Mouse (Mus musculus): ENCODE measurements at regions not wholly inside any gene's neighbourhood (a gene's known extent, or its start where the extent isn't known, plus 50 kb on each side); places are given as distances from the start of the nearest gene placed in this dataset.

DNA sequence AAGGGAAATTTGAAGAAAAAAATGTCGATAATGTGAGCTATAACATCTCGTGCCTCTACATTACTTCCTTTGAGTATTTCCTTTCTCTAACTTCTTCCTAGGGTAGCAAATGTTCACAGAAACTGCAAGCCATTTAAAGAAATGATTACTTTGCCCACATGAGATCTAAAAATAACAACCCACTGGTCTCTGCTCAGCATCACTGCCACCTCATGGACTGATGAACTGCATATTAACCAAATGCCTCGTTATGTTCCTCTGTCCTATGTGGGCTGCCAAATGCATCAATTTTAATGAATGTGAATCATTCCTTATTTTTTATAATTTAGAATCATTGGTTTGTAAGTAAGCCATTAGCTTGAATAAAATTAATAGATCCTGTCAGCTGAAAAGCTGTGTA is 590.0 kb upstream of the Nr3c2 start:
- H3K9me3 ChIP-seq (ENCODE audit: low read length): no peaks in the 10 kb centered on the region
- no peak for ATAC-seq

DNA sequence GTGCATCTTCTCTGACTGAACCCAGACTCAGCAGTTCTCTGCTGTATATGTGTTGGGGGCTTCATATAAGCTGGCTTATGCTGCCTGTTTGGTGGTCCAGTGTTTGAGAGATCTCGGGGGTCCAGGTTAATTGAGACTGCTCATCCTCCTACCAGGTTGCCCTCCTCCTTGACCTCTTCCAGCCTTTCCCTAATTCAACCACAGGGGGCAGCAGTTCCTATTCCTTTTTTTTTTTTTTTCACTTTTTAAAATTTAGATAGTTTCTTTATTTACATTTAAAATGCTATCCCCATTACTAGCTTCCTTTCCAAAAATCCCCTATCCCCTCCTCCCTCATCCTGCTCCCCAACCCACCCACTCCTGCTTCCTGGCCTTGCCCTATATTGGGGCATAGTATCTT is 570.7 kb upstream of the Nr3c2 start:
- no peak for TF ChIP-seq CTCF (IDR thresholded peaks at IDR 0.05; ENCODE audit: low read depth)
- Histone ChIP-seq H3K9me3 (ENCODE audit: low read length) (no peaks in the 10 kb centered on the region), H3K27ac (ENCODE audit: low read depth, low read length) (no peak overlapping the region), H3K4me2 (ENCODE audit: low read depth) (no peak overlapping the region), H3K4me1 (ENCODE audit: insufficient read depth) (no peaks in the 10 kb centered on the region), H3K27me3 (ENCODE audit: insufficient read depth, low read length) (no peaks in the 10 kb centered on the region), H3K9ac (no peak overlapping the region), H3K36me3 (ENCODE audit: insufficient read depth) (no peaks in the 10 kb centered on the region), H3K4me3 (ENCODE audit: low read depth, low read length) (no peak overlapping the region)
- DNase-seq: no peak
- WGBS: 68% methylated on average over 1 of the region's 1 CpGs
- no peak for ATAC-seq

More for the DNA sequence above, 590.0 kb upstream of the Nr3c2 start:
- Histone ChIP-seq H3K27me3 (ENCODE audit: insufficient read depth, low read length) (no peaks in the 10 kb centered on the region), H3K9ac (no peak overlapping the region), H3K4me2 (ENCODE audit: low read depth) (no peak overlapping the region), H3K4me3 (ENCODE audit: low read depth, low read length) (no peak overlapping the region), H3K27ac (ENCODE audit: low read depth, low read length) (no peak overlapping the region), H3K4me1 (ENCODE audit: insufficient read depth) (no peaks in the 10 kb centered on the region), H3K36me3 (ENCODE audit: insufficient read depth) (no peaks in the 10 kb centered on the region)
- DNase-seq: no peak
- TF ChIP-seq CTCF (IDR thresholded peaks at IDR 0.05; ENCODE audit: low read depth): no peak
- WGBS: 77% methylated on average over 3 of the region's 3 CpGs

DNA sequence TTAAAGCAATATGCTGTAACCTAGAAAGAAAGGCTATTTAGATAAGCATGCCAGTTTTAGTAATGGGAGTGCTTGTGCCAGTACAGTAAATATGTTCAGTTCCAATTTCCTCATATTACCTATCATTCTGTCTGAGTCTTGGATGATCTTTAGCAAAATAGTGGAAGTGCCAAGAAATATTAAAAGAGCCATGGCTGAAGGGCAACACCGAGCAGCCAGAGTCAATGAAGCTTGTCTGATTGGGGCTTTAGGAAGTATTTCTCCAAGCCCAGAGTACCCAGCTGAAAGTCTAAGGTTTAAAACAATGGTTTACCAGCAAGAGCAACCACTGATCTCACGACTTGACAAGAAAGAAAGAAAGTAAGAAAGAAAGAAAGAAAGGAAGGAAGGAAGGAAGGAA is 556.2 kb upstream of the Nr3c2 start:
- no peak for TF ChIP-seq CTCF (IDR thresholded peaks at IDR 0.05; ENCODE audit: low read depth)
- ATAC-seq (no peak), DNase-seq (no peak)
- Histone ChIP-seq H3K27me3 (ENCODE audit: insufficient read depth, low read length) (no peaks in the 10 kb centered on the region), H3K9me3 (ENCODE audit: low read length) (no peaks in the 10 kb centered on the region), H3K4me2 (ENCODE audit: low read depth) (no peak overlapping the region), H3K27ac (ENCODE audit: low read depth, low read length) (no peak overlapping the region), H3K36me3 (ENCODE audit: insufficient read depth) (no peaks in the 10 kb centered on the region), H3K4me3 (ENCODE audit: low read depth, low read length) (no peak overlapping the region), H3K9ac (no peak overlapping the region), H3K4me1 (ENCODE audit: insufficient read depth) (no peaks in the 10 kb centered on the region)
- 52% methylated on average over 2 of the region's 2 CpGs for WGBS

DNA sequence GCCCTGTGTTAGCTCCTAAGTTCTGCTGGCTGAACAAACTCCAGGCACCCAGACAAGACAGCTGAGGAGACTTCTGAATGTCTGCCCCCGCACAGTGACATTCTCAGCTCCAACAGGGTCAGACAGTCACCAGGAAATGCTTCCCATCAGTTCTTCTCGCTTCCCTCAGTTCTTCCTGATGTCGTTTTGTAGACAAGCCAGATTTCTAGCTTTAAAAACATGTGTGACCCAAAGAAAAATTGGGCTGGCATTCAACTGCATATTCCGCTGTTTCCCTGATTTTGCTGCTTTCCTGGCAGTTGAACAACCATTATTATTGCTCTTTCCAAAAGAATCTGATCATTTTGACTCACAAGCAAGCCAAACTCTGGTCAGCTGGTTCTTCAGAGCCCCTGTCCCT is 553.1 kb upstream of the Nr3c2 start:
- Histone ChIP-seq H3K36me3 (ENCODE audit: insufficient read depth) (no peaks in the 10 kb centered on the region), H3K4me3 (ENCODE audit: low read depth, low read length) (no peak overlapping the region), H3K9me3 (ENCODE audit: low read length) (no peaks in the 10 kb centered on the region), H3K27ac (ENCODE audit: low read depth, low read length) (no peak overlapping the region), H3K4me2 (ENCODE audit: low read depth) (no peak overlapping the region), H3K27me3 (ENCODE audit: insufficient read depth, low read length) (no peaks in the 10 kb centered on the region), H3K4me1 (ENCODE audit: insufficient read depth) (no peaks in the 10 kb centered on the region), H3K9ac (no peak overlapping the region)
- ATAC-seq (no peak), DNase-seq (peak; percentile 27)
- WGBS: 55% methylated on average over 4 of the region's 4 CpGs
- no peak for TF ChIP-seq CTCF (IDR thresholded peaks at IDR 0.05; ENCODE audit: low read depth)

DNA sequence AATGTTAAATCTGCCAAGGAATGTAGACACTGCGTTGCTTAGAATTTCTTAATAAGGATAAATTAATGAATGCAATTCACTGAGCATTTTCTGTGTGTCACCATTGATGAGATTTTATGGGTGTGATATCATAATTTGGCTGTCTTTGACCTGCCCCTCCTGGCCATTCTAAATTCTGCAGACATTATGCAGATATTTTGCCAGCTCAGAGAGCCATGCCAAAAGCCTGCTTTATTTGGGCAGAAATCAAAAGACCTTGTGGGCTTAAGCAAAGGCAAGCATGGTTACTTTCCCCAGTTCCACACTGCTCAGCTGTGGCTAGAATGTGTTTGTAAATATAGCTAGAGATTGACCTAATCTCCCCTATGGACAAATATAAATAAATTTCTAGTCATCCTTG is 552.4 kb upstream of the Nr3c2 start:
- Histone ChIP-seq H3K9ac (no peak overlapping the region), H3K9me3 (ENCODE audit: low read length) (no peaks in the 10 kb centered on the region), H3K27ac (ENCODE audit: low read depth, low read length) (no peak overlapping the region), H3K36me3 (ENCODE audit: insufficient read depth) (no peaks in the 10 kb centered on the region), H3K4me1 (ENCODE audit: insufficient read depth) (no peaks in the 10 kb centered on the region), H3K4me2 (ENCODE audit: low read depth) (no peak overlapping the region), H3K4me3 (ENCODE audit: low read depth, low read length) (no peak overlapping the region), H3K27me3 (ENCODE audit: insufficient read depth, low read length) (no peaks in the 10 kb centered on the region)
- DNase-seq: peak; percentile 47
- ATAC-seq: no peak; the same call in 1 of the 2 replicates
- WGBS: 38% methylated on average over 1 of the region's 1 CpGs
- no peak for TF ChIP-seq CTCF (IDR thresholded peaks at IDR 0.05; ENCODE audit: low read depth)

DNA sequence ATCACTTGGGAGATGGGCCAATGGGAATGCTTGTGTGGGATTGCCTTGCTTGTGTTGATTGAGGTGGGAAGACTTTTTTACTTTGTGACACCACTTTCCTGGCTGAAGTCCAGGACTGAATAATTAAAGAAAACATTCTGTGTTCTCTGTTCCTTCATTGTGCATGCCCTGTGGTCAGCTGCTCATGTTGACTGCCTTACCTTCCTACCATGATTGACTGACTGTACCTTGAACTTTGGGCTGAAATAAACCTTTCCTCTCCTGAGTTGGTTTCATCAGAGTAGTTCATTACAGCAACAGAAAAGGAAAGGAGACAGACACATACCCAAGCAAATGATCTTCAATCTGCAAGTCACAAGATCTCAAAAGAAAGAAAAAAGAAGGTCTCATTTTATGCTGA is 524.9 kb upstream of the Nr3c2 start:
- no peak for DNase-seq
- H3K36me3 ChIP-seq (ENCODE audit: insufficient read depth): no peaks in the 10 kb centered on the region
- no peak for TF ChIP-seq CTCF (IDR thresholded peaks at IDR 0.05; ENCODE audit: low read depth)
- ATAC-seq: no peak
- H3K27ac ChIP-seq (ENCODE audit: low read depth, low read length): no peak overlapping the region
- no peak overlapping the region for H3K4me2 ChIP-seq (ENCODE audit: low read depth)
- no peak overlapping the region for H3K4me3 ChIP-seq (ENCODE audit: low read depth, low read length)
- no peaks in the 10 kb centered on the region for H3K4me1 ChIP-seq (ENCODE audit: insufficient read depth)
- no peak overlapping the region for H3K9ac ChIP-seq
- H3K9me3 ChIP-seq (ENCODE audit: low read length): no peaks in the 10 kb centered on the region
- no peaks in the 10 kb centered on the region for H3K27me3 ChIP-seq (ENCODE audit: insufficient read depth, low read length)

DNA sequence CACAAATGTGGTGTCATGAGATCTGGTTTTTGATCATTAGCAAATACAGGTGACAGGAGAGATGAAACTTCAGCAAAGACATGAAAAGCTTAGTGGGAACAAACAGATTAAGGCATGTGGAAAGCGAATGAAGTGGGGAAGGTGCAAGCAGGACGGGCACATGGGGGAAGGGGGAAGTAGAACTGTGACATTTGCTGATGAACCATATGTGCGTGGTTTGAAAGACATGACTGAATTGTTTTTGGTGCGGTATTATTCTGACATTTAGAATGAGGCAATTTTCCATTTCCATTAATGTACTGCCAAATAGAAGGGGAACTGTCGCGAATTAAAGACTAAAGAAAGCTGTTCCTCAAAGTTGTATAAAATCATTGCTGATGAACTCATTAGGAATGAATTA is 521.5 kb upstream of the Nr3c2 start:
- peak; percentile 20; the same call in 1 of the 2 replicates for ATAC-seq
- Histone ChIP-seq H3K4me3 (ENCODE audit: low read depth, low read length) (no peak overlapping the region), H3K4me2 (ENCODE audit: low read depth) (no peak overlapping the region), H3K27me3 (ENCODE audit: insufficient read depth, low read length) (no peaks in the 10 kb centered on the region), H3K4me1 (ENCODE audit: insufficient read depth) (no peaks in the 10 kb centered on the region), H3K9me3 (ENCODE audit: low read length) (no peaks in the 10 kb centered on the region), H3K9ac (no peak overlapping the region), H3K27ac (ENCODE audit: low read depth, low read length) (no peak overlapping the region), H3K36me3 (ENCODE audit: insufficient read depth) (no peaks in the 10 kb centered on the region)
- 62% methylated on average over 6 of the region's 6 CpGs for WGBS
- DNase-seq: no peak
- no peak for TF ChIP-seq CTCF (IDR thresholded peaks at IDR 0.05; ENCODE audit: low read depth)

DNA sequence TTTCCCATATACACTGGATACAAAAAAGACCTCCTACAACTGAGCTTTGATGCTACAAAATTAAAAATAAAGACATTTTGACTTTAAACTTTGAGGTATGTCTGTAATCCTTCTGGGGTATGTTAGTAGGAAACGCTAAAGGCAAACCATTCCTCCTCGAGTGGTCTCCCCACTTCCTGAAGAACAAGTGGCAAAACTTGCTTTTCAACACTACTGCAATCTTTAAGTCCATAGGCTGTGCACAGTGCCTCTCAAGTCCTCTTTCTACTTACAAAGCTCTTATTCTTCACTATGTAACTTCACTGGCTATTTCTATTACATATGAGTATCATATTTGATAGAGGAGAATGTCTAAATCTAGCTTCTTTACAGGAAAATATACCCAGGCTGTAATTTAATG is 517.6 kb upstream of the Nr3c2 start:
- H3K4me1 ChIP-seq (ENCODE audit: insufficient read depth): peaks cover 5% of the 10 kb centered on the region; the same call in 1 of the 2 replicates
- ATAC-seq: no peak
- no peaks in the 10 kb centered on the region for H3K36me3 ChIP-seq (ENCODE audit: insufficient read depth)
- no peak overlapping the region for H3K9ac ChIP-seq
- no peak overlapping the region for H3K4me3 ChIP-seq (ENCODE audit: low read depth, low read length)
- DNase-seq: no peak
- H3K9me3 ChIP-seq (ENCODE audit: low read length): no peaks in the 10 kb centered on the region
- H3K27me3 ChIP-seq (ENCODE audit: insufficient read depth, low read length): no peaks in the 10 kb centered on the region
- no peak overlapping the region for H3K4me2 ChIP-seq (ENCODE audit: low read depth)
- 86% methylated on average over 2 of the region's 2 CpGs for WGBS
- no peak for TF ChIP-seq CTCF (IDR thresholded peaks at IDR 0.05; ENCODE audit: low read depth)
- no peak overlapping the region for H3K27ac ChIP-seq (ENCODE audit: low read depth, low read length)

All from forebrain, postnatal 0 days (tissue).